Mouse (Mus musculus) limb, embryonic 11.5 days (tissue): Measurements from ENCODE around the gene Sh3bp4. TPM values are rescaled to one million over a fixed set of nuclear protein-coding genes. Genes with fewer than 3 reads are reported as not detected.

ENCODE experiments used
- ATAC-seq: fragments of 200-750 bp; cut with Nextera tagmentation; 2 replicates; pipeline ENCODE4 v1.8.0; 2017; ENCODE audit warnings: low read depth; ENCODE audit not compliant: insufficient number of reproducible peaks, low FRiP score, low TSS enrichment
- DNase-seq: peaks from one replicate; pipeline ENCODE4 v3.0.0-alpha.2; 2015; ENCODE audit warnings: low spot score
- H3K27ac ChIP-seq: fragments of 300-500 bp; sonication (generic); replicated peaks from 2 replicates; pipeline ENCODE4 v1.5.1; 2014; ENCODE audit warnings: low read depth, mild to moderate bottlenecking, low read length
- H3K27me3 ChIP-seq: fragments of 300-500 bp; sonication (generic); 2 replicates; pipeline ENCODE4 v1.6.1; 2014; ENCODE audit warnings: mild to moderate bottlenecking, low read length, mixed read lengths; ENCODE audit not compliant: control insufficient read depth, insufficient read depth
- H3K36me3 ChIP-seq: fragments of 300-500 bp; sonication (generic); 2 replicates; pipeline ENCODE4 v1.6.1; 2014; ENCODE audit warnings: mild to moderate bottlenecking, low read length, moderate library complexity, mixed read lengths; ENCODE audit not compliant: control insufficient read depth, insufficient read depth
- H3K4me1 ChIP-seq: fragments of 300-500 bp; sonication (generic); 2 replicates; pipeline ENCODE4 v1.6.1; 2014; ENCODE audit warnings: low read length, mixed read lengths; ENCODE audit not compliant: control insufficient read depth, insufficient read depth
- H3K4me2 ChIP-seq: fragments of 300-500 bp; sonication (generic); 2 replicates; pipeline ENCODE4 v1.6.1; 2014; ENCODE audit warnings: low read depth, mild to moderate bottlenecking, moderate library complexity; ENCODE audit not compliant: severe bottlenecking
- H3K4me3 ChIP-seq: fragments of 300-500 bp; sonication (generic); 2 replicates; pipeline ENCODE4 v1.5.1; 2014; ENCODE audit warnings: low read depth, low read length
- H3K9ac ChIP-seq: fragments of 300-500 bp; sonication (generic); 2 replicates; pipeline ENCODE4 v1.6.1; 2014; ENCODE audit warnings: mild to moderate bottlenecking, low read length
- H3K9me3 ChIP-seq: fragments of 300-500 bp; sonication (generic); 2 replicates; pipeline ENCODE4 v1.6.1; 2016; ENCODE audit warnings: low read length; ENCODE audit not compliant: control insufficient read depth
- WGBS: fragments of 180-500 bp; shearing (Covaris S2); extraction: QIAGEN DNeasy Blood & Tissue Kit; methylation state at CpG from one replicate; pipeline ENCODE4 v1.1.7; 2014; 5-methylcytosine and 5-hydroxymethylcytosine counted together
- polyA plus RNA-seq: library from polyadenylated mRNA; unstranded; fragments of >200 nt; fragmentation: Nextera tagmentation; extraction: Ambion mirVana; gene quantifications from 2 replicates; pipeline ENCODE4 v1.2.1, GENCODE M21; 2014

Sh3bp4 gene
- polyA plus RNA-seq, 1 experiment from 2014 or later: 20.6 TPM

DNA sequence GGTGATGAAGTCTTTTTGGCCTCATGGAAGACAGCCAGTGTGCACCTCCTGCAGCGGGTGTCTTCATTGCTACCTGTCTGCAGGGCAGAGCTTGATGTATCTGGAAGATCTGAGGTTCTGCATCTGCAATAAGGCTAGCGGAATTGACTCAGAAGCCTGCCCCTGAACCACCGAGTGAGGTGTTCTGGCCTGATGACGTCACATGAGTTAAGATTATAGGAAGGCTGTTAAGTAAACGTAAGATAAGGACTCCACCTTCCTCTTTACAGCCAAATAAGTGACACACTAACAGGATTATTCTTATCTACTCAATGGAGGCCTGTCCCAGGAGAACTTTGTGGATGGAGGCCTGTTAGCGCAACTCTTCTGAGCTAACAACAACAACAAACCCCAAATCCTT lies 4.5 kb downstream of the Sh3bp4 start:
- Histone ChIP-seq H3K9ac (no peak overlapping the region), H3K36me3 (no peaks in the 10 kb centered on the region), H3K27ac (no peak overlapping the region), H3K9me3 (no peaks in the 10 kb centered on the region), H3K4me3 (no peak overlapping the region), H3K4me2 (no peak overlapping the region), H3K27me3 (no peaks in the 10 kb centered on the region), H3K4me1 (peaks cover 23% of the 10 kb centered on the region)
- ATAC-seq: no peak
- DNase-seq: no peak
- WGBS: 63% methylated on average over 6 of the region's 6 CpGs

- 65% methylated on average over 8 of the region's 8 CpGs for WGBS
- no peaks in the 10 kb centered on the region for H3K27me3 ChIP-seq
- ATAC-seq: no peak
- H3K9ac ChIP-seq: no peak overlapping the region
- H3K4me2 ChIP-seq: no peak overlapping the region
- H3K4me1 ChIP-seq: peaks cover 27% of the 10 kb centered on the region
- H3K9me3 ChIP-seq: no peaks in the 10 kb centered on the region
- H3K4me3 ChIP-seq: no peak overlapping the region
- H3K36me3 ChIP-seq: no peaks in the 10 kb centered on the region
- H3K27ac ChIP-seq: no peak overlapping the region
- no peak for DNase-seq
Measured at GRCm38 (mm10) chr1:89075120-89075519, 4.9 kb downstream of the Sh3bp4 start.

- no peak for DNase-seq
- no peaks in the 10 kb centered on the region for H3K27me3 ChIP-seq
- H3K4me3 ChIP-seq: no peak overlapping the region
- ATAC-seq: no peak
- H3K9ac ChIP-seq: no peak overlapping the region
- no peak overlapping the region for H3K27ac ChIP-seq
- no peak overlapping the region for H3K4me2 ChIP-seq
- H3K9me3 ChIP-seq: no peaks in the 10 kb centered on the region
- H3K4me1 ChIP-seq: peaks cover 40% of the 10 kb centered on the region
- H3K36me3 ChIP-seq: no peaks in the 10 kb centered on the region
- 84% methylated on average over 9 of the region's 9 CpGs for WGBS
Measured at GRCm38 (mm10) chr1:89076777-89077176, 6.6 kb downstream of the Sh3bp4 start.

GRCm38 (mm10) chr1:89078240-89078639 lies 8.0 kb downstream of the Sh3bp4 start:
- no peaks in the 10 kb centered on the region for H3K9me3 ChIP-seq
- no peaks in the 10 kb centered on the region for H3K27me3 ChIP-seq
- H3K4me2 ChIP-seq: no peak overlapping the region
- H3K4me3 ChIP-seq: no peak overlapping the region
- WGBS: 70% methylated on average over 2 of the region's 2 CpGs
- no peaks in the 10 kb centered on the region for H3K36me3 ChIP-seq
- no peak overlapping the region for H3K9ac ChIP-seq
- peaks cover 36% of the 10 kb centered on the region for H3K4me1 ChIP-seq
- DNase-seq (no peak), ATAC-seq (no peak)
- no peak overlapping the region for H3K27ac ChIP-seq

DNA sequence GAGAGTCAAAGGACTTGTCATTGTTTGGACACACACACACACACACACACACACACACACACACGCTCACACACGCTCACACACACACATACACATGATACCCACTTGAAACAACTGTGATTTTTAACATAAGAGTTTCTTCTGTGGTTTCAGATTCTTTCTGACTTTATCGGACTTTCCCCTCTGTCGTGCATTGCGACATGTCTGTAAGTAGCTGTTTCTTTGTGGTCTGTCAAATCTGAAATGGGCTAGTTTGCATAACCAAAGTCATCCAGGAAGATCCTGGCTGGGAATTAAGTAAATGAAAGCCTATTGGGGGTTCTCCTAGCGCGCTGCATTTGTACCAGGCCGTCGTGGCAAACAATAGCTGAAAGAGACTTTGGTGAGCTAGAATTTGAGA lies 8.5 kb downstream of the Sh3bp4 start:
- Histone ChIP-seq H3K4me2 (no peak overlapping the region), H3K4me1 (peaks cover 36% of the 10 kb centered on the region), H3K36me3 (no peaks in the 10 kb centered on the region), H3K9me3 (no peaks in the 10 kb centered on the region), H3K27ac (no peak overlapping the region), H3K27me3 (no peaks in the 10 kb centered on the region), H3K9ac (no peak overlapping the region), H3K4me3 (no peak overlapping the region)
- ATAC-seq (no peak), DNase-seq (no peak)
- WGBS: 52% methylated on average over 9 of the region's 9 CpGs

DNA sequence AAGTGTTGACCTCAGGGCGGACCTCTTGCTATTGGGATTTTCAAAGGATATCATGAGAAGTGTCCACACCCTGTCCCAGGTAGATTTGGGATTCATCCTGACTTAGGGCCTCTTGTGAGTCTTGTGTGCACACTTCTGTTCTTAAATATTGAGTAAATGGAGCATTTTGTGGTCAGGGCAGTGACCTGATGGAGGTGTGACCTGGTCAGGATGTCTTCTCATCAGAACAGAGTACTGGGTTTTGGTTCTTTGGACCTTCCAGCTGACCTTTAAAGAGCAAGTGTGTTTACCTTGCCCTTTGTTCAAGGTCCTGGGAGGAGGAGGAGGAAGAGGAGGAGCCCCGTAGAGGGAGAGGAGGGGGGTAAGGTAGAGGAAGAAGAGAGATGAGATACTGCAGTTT lies 9.0 kb downstream of the Sh3bp4 start:
- no peak overlapping the region for H3K27ac ChIP-seq

DNA sequence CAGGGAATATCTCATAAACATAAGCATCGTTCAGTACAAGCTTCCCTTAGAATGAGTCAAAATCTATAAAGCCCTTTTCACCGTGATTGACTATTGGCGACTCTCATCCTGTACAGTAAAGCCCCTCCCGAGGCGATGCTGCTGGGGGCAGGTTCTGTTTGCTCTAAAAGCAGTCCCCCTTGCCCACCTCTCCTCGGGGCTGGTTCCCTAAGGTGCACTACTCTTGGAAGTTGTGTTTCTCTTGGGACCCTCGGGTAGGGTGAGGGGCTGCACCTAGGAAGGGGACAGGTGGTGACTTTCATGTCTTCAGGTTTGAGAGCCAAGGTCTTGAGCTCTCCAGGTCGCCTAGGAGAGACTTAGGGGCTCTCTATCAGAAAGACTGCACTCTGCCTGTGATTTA lies 10.2 kb downstream of the Sh3bp4 start:
- Histone ChIP-seq H3K27me3 (no peaks in the 10 kb centered on the region), H3K36me3 (no peaks in the 10 kb centered on the region), H3K4me2 (no peak overlapping the region), H3K27ac (no peak overlapping the region), H3K9me3 (no peaks in the 10 kb centered on the region), H3K4me1 (peaks cover 29% of the 10 kb centered on the region), H3K4me3 (no peak overlapping the region), H3K9ac (no peak overlapping the region)
- ATAC-seq (no peak), DNase-seq (no peak)
- WGBS: 69% methylated on average over 8 of the region's 8 CpGs

More for the DNA sequence above, 9.0 kb downstream of the Sh3bp4 start:
- H3K9me3 ChIP-seq: no peaks in the 10 kb centered on the region
- H3K4me1 ChIP-seq: peaks cover 36% of the 10 kb centered on the region
- WGBS: 70% methylated on average over 2 of the region's 2 CpGs
- no peak overlapping the region for H3K4me3 ChIP-seq
- ATAC-seq: no peak
- no peaks in the 10 kb centered on the region for H3K36me3 ChIP-seq
- no peak for DNase-seq
- H3K4me2 ChIP-seq: no peak overlapping the region
- no peak overlapping the region for H3K9ac ChIP-seq
- no peaks in the 10 kb centered on the region for H3K27me3 ChIP-seq

DNA sequence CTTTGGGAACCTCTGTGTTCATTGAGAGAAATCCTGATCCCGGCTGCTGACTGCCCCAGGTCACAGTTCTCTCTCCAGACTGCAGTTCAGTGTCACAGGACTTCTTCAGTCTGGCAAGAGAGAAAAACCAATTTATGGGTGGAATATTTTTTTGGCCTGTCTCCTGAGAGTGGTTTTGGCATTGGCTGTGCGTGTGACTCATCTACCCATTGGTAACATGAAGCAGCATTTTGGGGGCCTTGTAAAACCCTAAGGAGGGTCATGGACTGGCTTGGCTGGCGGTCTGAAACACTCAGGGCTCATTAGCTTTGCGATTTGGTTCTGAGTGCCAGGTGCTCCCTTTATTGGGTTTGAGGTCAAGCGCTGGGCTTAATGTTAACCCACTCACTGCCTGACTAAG lies 10.6 kb downstream of the Sh3bp4 start:
- no peak for DNase-seq
- Histone ChIP-seq H3K27me3 (no peaks in the 10 kb centered on the region), H3K4me3 (no peak overlapping the region), H3K9me3 (no peaks in the 10 kb centered on the region), H3K4me1 (peaks cover 31% of the 10 kb centered on the region), H3K27ac (no peak overlapping the region), H3K36me3 (no peaks in the 10 kb centered on the region), H3K9ac (no peak overlapping the region), H3K4me2 (no peak overlapping the region)
- ATAC-seq: no peak
- WGBS: 23% methylated on average over 5 of the region's 5 CpGs

- no peaks in the 10 kb centered on the region for H3K9me3 ChIP-seq
- H3K36me3 ChIP-seq: no peaks in the 10 kb centered on the region
- no peak for DNase-seq
- H3K9ac ChIP-seq: no peak overlapping the region
- H3K27me3 ChIP-seq: no peaks in the 10 kb centered on the region
- H3K27ac ChIP-seq: no peak overlapping the region
- no peak overlapping the region for H3K4me3 ChIP-seq
- H3K4me1 ChIP-seq: peaks cover 33% of the 10 kb centered on the region
- no peak overlapping the region for H3K4me2 ChIP-seq
- no peak for ATAC-seq
- 56% methylated on average over 4 of the region's 4 CpGs for WGBS
Measured at GRCm38 (mm10) chr1:89081371-89081770, 11.2 kb downstream of the Sh3bp4 start.
